Mouse (Mus musculus): ENCODE data around the gene Piezo1.

Piezo1 gene

GRCm38 (mm10) chr8:122484831-122485230, 66.3 kb downstream of the Piezo1 start:
- no peak for DNase-seq

- DNase-seq: no peak
Measured at GRCm38 (mm10) chr8:122483877-122484276, 67.3 kb downstream of the Piezo1 start.

GRCm38 (mm10) chr8:122482448-122482847, 68.7 kb downstream of the Piezo1 start:
- DNase-seq: no peak

GRCm38 (mm10) chr8:122475580-122476320, 75.4 kb downstream of the Piezo1 start, which contains the start of the genes Rnf166 and Ctu2:
Gene Rnf166, minus strand, starts transcription at chr8:122476064.
Gene Ctu2, plus strand, starts transcription at chr8:122476143.
- DNase-seq: peak; percentile 94

GRCm38 (mm10) chr8:122474951-122475560, 76.1 kb downstream of the Piezo1 start:
- peak; percentile 49 for DNase-seq

GRCm38 (mm10) chr8:122473911-122474421, 77.2 kb downstream of the Piezo1 start:
- DNase-seq: no peak

GRCm38 (mm10) chr8:122470691-122471090, 80.4 kb downstream of the Piezo1 start:
- DNase-seq: no peak

- DNase-seq: no peak
Measured at GRCm38 (mm10) chr8:122469965-122470364, 81.2 kb downstream of the Piezo1 start.

- no peak for DNase-seq
Measured at GRCm38 (mm10) chr8:122469407-122469806, 81.7 kb downstream of the Piezo1 start.

- DNase-seq: no peak
Measured at GRCm38 (mm10) chr8:122467816-122468215, 83.3 kb downstream of the Piezo1 start.

- DNase-seq: no peak
Measured at GRCm38 (mm10) chr8:122464985-122465384, 86.1 kb downstream of the Piezo1 start.

GRCm38 (mm10) chr8:122463651-122464640, 87.2 kb downstream of the Piezo1 start:
- no peak for DNase-seq

GRCm38 (mm10) chr8:122462510-122462909, 88.6 kb downstream of the Piezo1 start:
- no peak for DNase-seq

GRCm38 (mm10) chr8:122461473-122462148, 89.5 kb downstream of the Piezo1 start:
- DNase-seq: no peak

- peak; percentile 77 for DNase-seq
Measured at GRCm38 (mm10) chr8:122460524-122461472, 90.3 kb downstream of the Piezo1 start, which contains the start of gene Snai3. Gene Snai3, minus strand, starts transcription at chr8:122460733.

- no peak for DNase-seq
Measured at GRCm38 (mm10) chr8:122459990-122460389, 91.1 kb downstream of the Piezo1 start.

GRCm38 (mm10) chr8:122459218-122459900, 91.8 kb downstream of the Piezo1 start:
- peak; percentile 56 for DNase-seq

GRCm38 (mm10) chr8:122457171-122457570, 94.0 kb downstream of the Piezo1 start:
- DNase-seq: no peak

GRCm38 (mm10) chr8:122454409-122454808, 96.7 kb downstream of the Piezo1 start:
- DNase-seq: no peak

GRCm38 (mm10) chr8:122452154-122452553, 99.0 kb downstream of the Piezo1 start:
- DNase-seq: no peak

All from retina, postnatal 1 day (tissue).